Mouse (Mus musculus) neural tube, embryonic 11.5 days (tissue): ENCODE data around the gene Dcxr. TPM values are rescaled to one million over a fixed set of nuclear protein-coding genes. Genes with fewer than 3 reads are reported as not detected.

ENCODE experiments used
- ATAC-seq: fragments of 200-750 bp; cut with Nextera tagmentation; 2 replicates; pipeline ENCODE4 v1.8.0; 2017; ENCODE audit warnings: moderate number of reproducible peaks, mild to moderate bottlenecking, moderate TSS enrichment, moderate library complexity; ENCODE audit not compliant: insufficient read depth, low FRiP score, low TSS enrichment
- DNase-seq: peaks from one replicate; pipeline ENCODE4 v3.0.0-alpha.2; 2015; ENCODE audit warnings: low spot score
- H3K27ac ChIP-seq: fragments of 300-500 bp; sonication (generic); 2 replicates; pipeline ENCODE4 v1.5.1; 2014; ENCODE audit warnings: low read depth, mild to moderate bottlenecking, low read length
- H3K27me3 ChIP-seq: fragments of 300-500 bp; sonication (generic); 2 replicates; pipeline ENCODE4 v1.6.1; 2014; ENCODE audit warnings: mild to moderate bottlenecking, low read length, mixed read lengths; ENCODE audit not compliant: control insufficient read depth, insufficient read depth
- H3K36me3 ChIP-seq: fragments of 300-500 bp; sonication (generic); 2 replicates; pipeline ENCODE4 v1.6.1; 2014; ENCODE audit warnings: mild to moderate bottlenecking, low read length, moderate library complexity, mixed read lengths; ENCODE audit not compliant: control insufficient read depth, insufficient read depth
- H3K4me1 ChIP-seq: fragments of 300-500 bp; sonication (generic); 2 replicates; pipeline ENCODE4 v1.6.1; 2014; ENCODE audit warnings: low read length, mixed read lengths; ENCODE audit not compliant: control insufficient read depth, insufficient read depth
- H3K4me2 ChIP-seq: fragments of 300-500 bp; sonication (generic); 2 replicates; pipeline ENCODE4 v1.6.1; 2014; ENCODE audit warnings: low read depth, mild to moderate bottlenecking, moderate library complexity
- H3K4me3 ChIP-seq: fragments of 300-500 bp; sonication (generic); 2 replicates; pipeline ENCODE4 v1.5.1; 2014; ENCODE audit warnings: low read depth, low read length
- H3K9ac ChIP-seq: fragments of 300-500 bp; sonication (generic); 2 replicates; pipeline ENCODE4 v1.6.1; 2014; ENCODE audit warnings: mild to moderate bottlenecking, low read length
- H3K9me3 ChIP-seq: fragments of 300-500 bp; sonication (generic); 2 replicates; pipeline ENCODE4 v1.6.1; 2016; ENCODE audit warnings: low read length; ENCODE audit not compliant: control insufficient read depth
- WGBS: fragments of 180-500 bp; shearing (Covaris S2); extraction: QIAGEN DNeasy Blood & Tissue Kit; methylation state at CpG from one replicate; pipeline ENCODE4 v1.1.7; 2014; 5-methylcytosine and 5-hydroxymethylcytosine counted together
- polyA plus RNA-seq: library from polyadenylated mRNA; unstranded; fragments of >200 nt; fragmentation: Nextera tagmentation; extraction: Ambion mirVana; gene quantifications from 2 replicates; pipeline ENCODE4 v1.2.1, GENCODE M21; 2014

The Dcxr gene
- polyA plus RNA-seq, 1 experiment from 2014 or later: 16.5 TPM

DNA sequence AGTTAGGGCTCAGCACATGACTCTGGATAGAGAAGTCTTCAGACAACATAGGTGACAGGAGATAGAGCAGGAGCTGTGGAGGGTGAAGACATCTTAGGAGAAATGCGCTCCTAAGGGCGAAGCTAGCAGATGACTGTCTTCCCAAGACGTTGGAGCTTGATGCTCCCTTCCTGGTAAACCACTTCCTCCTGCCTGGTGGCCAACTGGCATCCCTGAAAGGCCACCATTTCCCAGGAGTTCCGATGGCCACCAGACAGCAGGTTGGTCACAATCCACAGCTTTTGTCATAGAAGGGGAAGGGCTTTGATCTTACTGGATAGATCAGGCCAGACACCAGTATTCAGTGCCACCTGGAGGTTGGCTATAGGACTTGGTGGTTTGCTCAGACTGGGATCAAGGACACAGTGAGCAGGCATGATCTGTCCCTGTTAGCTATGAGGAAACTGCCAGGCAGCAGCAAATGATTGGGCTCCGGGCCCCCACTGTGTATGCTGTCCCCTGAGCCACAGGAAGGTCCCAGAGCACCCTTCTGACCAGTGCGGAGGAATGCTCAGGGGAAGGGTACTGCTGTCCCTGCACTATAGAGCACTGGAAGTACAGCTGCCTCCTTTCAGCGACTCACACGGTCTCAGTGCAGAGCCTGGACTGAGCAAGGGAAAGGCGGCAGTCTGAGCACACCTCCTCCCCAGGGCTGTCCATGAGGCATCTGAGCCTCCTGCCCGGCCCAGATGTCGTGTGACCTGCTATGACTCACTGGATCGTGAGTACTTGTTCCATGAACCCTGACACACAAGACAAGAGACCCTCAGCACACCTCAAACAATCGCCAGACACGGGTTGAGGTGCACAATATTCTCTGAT, 35.0 kb upstream of the Dcxr start:
- Histone ChIP-seq H3K4me1 (no peaks in the 10 kb centered on the region), H3K9me3 (no peaks in the 10 kb centered on the region), H3K36me3 (no peaks in the 10 kb centered on the region), H3K4me2 (no peak overlapping the region), H3K27ac (no peak overlapping the region), H3K9ac (no peak overlapping the region), H3K27me3 (peaks cover 6% of the 10 kb centered on the region; the same call in 1 of the 2 replicates), H3K4me3 (no peak overlapping the region)
- 71% methylated on average over 14 of the region's 14 CpGs for WGBS
- ATAC-seq: no peak
- no peak for DNase-seq

DNA sequence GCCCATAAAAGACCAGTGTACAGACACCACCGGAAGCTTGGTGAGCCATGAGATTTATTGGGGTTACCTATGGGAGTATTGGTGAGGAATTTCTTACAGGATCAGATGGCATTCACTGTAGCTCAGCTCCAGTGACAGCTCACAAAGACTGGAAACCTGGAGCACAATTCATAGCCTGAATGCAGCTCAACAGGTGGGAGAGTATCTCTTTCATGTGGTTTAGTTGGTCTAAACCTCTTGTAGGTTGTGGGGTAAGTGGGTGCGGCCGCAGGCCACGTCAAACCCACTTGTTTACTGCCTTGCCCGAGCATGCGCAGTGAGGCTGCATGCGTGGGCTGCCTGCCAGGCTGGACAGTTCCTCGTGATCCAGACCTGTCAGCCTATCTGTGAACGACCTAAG, 33.2 kb upstream of the Dcxr start:
- H3K4me3 ChIP-seq: no peak overlapping the region
- no peak overlapping the region for H3K9ac ChIP-seq
- H3K27ac ChIP-seq: no peak overlapping the region
- no peaks in the 10 kb centered on the region for H3K36me3 ChIP-seq
- H3K4me2 ChIP-seq: no peak overlapping the region
- DNase-seq: no peak
- WGBS: 87% methylated on average over 9 of the region's 9 CpGs
- ATAC-seq: no peak
- no peaks in the 10 kb centered on the region for H3K9me3 ChIP-seq
- H3K27me3 ChIP-seq: peaks cover 6% of the 10 kb centered on the region; the same call in 1 of the 2 replicates
- no peaks in the 10 kb centered on the region for H3K4me1 ChIP-seq

DNA sequence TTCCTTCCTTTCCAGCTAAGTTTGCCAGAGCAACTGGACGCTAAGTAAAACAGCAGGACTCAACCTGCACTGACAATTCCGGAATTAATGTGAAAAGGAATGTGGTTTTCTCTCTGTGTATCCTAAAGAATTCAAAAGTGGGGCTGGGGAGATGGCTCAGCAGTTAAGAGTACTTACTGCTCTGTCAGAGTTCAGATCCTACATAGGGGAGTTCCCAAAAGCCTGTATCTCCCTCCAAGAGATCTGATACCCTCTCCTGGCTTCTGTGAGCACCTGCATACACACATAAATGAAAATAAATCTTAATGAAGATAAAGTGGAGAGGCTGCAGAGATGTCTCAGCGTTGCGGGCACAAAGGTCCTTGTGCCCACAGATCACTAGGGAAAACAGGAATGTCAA, 24.5 kb upstream of the Dcxr start:
- DNase-seq (no peak), ATAC-seq (no peak)
- Histone ChIP-seq H3K27me3 (no peaks in the 10 kb centered on the region), H3K36me3 (no peaks in the 10 kb centered on the region), H3K4me3 (no peak overlapping the region), H3K4me2 (no peak overlapping the region), H3K4me1 (no peaks in the 10 kb centered on the region), H3K9ac (no peak overlapping the region), H3K9me3 (no peaks in the 10 kb centered on the region), H3K27ac (no peak overlapping the region)
- WGBS: 72% methylated on average over 4 of the region's 4 CpGs

GRCm38 (mm10) chr11:120749430-120749829, 22.3 kb upstream of the Dcxr start:
- no peaks in the 10 kb centered on the region for H3K9me3 ChIP-seq
- ATAC-seq (no peak), DNase-seq (no peak)
- H3K27ac ChIP-seq: no peak overlapping the region
- no peak overlapping the region for H3K4me3 ChIP-seq
- H3K36me3 ChIP-seq: no peaks in the 10 kb centered on the region
- no peaks in the 10 kb centered on the region for H3K27me3 ChIP-seq
- H3K9ac ChIP-seq: no peak overlapping the region
- H3K4me1 ChIP-seq: no peaks in the 10 kb centered on the region
- H3K4me2 ChIP-seq: no peak overlapping the region
- 67% methylated on average over 8 of the region's 8 CpGs for WGBS

DNA sequence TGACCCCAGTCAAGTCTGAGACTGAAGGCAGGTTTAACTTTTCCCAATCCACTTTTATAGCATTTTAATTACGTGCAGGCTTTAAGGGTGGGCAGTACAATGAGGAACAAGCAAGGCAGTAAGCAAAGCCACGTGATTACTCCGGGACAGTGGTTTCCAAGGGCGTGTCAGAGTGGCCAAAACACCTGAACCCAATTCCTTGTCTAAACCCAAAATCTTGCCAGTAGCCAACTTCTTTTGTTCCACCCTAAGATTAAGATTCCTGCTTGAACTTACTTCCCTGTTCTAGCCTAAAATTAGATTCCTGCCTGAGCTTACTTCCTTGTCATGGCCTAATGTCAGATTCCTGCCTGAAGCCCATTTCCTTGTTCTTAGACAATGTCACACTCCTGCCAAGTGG, 20.9 kb upstream of the Dcxr start:
- no peaks in the 10 kb centered on the region for H3K36me3 ChIP-seq
- no peak overlapping the region for H3K9ac ChIP-seq
- H3K27me3 ChIP-seq: no peaks in the 10 kb centered on the region
- 83% methylated on average over 4 of the region's 4 CpGs for WGBS
- no peaks in the 10 kb centered on the region for H3K4me1 ChIP-seq
- no peak overlapping the region for H3K4me2 ChIP-seq
- no peak for ATAC-seq
- DNase-seq: no peak
- no peak overlapping the region for H3K4me3 ChIP-seq
- H3K9me3 ChIP-seq: no peaks in the 10 kb centered on the region
- H3K27ac ChIP-seq: no peak overlapping the region

DNA sequence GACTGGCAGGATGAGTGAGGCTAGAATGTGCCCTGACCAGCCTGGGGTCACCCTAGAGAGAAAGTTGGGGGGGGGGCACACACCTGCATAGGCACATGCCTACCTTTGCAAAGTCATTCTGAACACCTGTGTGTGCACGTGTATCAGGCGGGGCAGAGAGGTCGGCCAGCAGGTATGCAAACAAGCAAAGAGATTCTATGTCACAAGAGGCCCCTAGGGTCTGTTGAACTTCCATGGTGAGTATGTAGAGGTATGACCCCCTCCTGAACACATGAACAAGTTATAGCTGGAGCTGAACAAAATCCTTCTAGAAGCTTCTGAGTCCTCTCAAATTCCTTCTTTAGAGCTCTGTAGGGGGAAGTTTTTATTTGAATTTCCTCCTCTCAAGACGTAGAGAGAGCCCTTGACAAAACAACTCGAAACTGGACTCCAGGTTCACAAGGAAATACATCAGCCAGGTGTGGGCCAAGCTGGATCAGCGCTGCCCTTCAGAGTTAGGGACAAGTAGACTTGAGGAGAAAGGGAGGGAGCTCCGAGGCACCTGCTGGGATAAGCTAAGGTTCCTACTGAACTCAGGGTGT, 17.1 kb upstream of the Dcxr start:
- no peaks in the 10 kb centered on the region for H3K27me3 ChIP-seq
- H3K36me3 ChIP-seq: no peaks in the 10 kb centered on the region
- 72% methylated on average over 7 of the region's 7 CpGs for WGBS
- H3K9me3 ChIP-seq: no peaks in the 10 kb centered on the region
- H3K4me2 ChIP-seq: no peak overlapping the region
- no peaks in the 10 kb centered on the region for H3K4me1 ChIP-seq
- DNase-seq (no peak), ATAC-seq (no peak)
- H3K27ac ChIP-seq: no peak overlapping the region
- H3K9ac ChIP-seq: no peak overlapping the region
- no peak overlapping the region for H3K4me3 ChIP-seq

GRCm38 (mm10) chr11:120740981-120741380, 13.9 kb upstream of the Dcxr start:
- Histone ChIP-seq H3K9me3 (no peaks in the 10 kb centered on the region), H3K9ac (no peak overlapping the region), H3K36me3 (no peaks in the 10 kb centered on the region), H3K4me2 (no peak overlapping the region), H3K4me3 (no peak overlapping the region), H3K27ac (no peak overlapping the region), H3K4me1 (no peaks in the 10 kb centered on the region), H3K27me3 (no peaks in the 10 kb centered on the region)
- DNase-seq: no peak
- WGBS: 90% methylated on average over 5 of the region's 5 CpGs
- no peak for ATAC-seq

DNA sequence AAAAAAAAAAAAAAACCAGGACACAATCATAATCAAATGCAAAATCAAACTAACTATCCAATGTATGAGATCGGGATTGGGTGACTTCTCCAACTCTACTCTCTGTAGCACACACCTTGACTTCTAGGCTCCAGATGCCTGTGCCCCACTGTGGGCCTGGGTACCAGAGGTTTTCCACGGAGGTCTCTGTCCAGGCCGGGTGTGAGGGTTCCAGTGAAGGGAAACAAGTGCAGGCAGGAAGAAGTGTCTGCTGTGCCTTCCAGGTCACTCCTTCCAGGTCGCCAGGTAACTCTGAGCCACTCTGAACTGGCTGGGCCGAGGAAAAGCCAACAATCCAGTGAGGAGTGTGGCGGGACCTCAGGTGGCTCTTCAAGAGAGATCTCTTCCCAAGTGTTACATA, 9.3 kb upstream of the Dcxr start:
- Histone ChIP-seq H3K4me3 (no peak overlapping the region), H3K27me3 (no peaks in the 10 kb centered on the region), H3K9ac (no peak overlapping the region), H3K36me3 (no peaks in the 10 kb centered on the region), H3K4me1 (no peaks in the 10 kb centered on the region), H3K4me2 (no peak overlapping the region), H3K9me3 (no peaks in the 10 kb centered on the region), H3K27ac (no peak overlapping the region)
- DNase-seq (no peak), ATAC-seq (no peak)
- WGBS: 77% methylated on average over 6 of the region's 6 CpGs

GRCm38 (mm10) chr11:120733521-120733920, 6.4 kb upstream of the Dcxr start:
- Histone ChIP-seq H3K4me3 (no peak overlapping the region), H3K36me3 (no peaks in the 10 kb centered on the region), H3K9ac (no peak overlapping the region), H3K9me3 (no peaks in the 10 kb centered on the region), H3K4me2 (no peak overlapping the region), H3K4me1 (no peaks in the 10 kb centered on the region), H3K27ac (no peak overlapping the region), H3K27me3 (no peaks in the 10 kb centered on the region)
- 68% methylated on average over 6 of the region's 6 CpGs for WGBS
- no peak for DNase-seq
- ATAC-seq: no peak
